Mouse (Mus musculus): ENCODE measurements around the gene Ovol2.
A peak's percentile ranks its signal among the peaks of the same experiment; 100 is the strongest.

Ovol2 gene

DNA sequence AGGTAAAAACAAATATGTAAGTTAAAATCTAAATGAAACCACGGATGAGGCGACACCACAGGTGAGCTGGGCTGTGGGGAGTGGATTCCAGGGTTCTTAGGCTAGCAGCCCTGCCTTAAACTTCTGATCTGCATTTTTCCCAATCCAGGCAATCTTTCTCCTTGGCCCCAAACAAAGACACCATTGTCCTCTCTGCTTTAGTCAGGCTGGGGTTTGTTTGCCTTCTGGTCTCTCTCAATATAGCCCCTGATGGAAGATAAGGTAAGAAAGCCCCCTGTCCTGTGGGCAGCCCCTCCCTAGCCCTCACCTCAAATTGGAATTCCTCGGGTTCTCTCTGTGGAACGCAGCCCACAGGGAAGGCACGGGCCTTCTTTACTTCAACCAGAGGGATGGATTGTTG lies 21.7 kb downstream of the Ovol2 start:
- no peak for DNase-seq

GRCm38 (mm10) chr2:144308561-144308960 lies 23.4 kb downstream of the Ovol2 start:
- DNase-seq = no peak

GRCm38 (mm10) chr2:144305721-144306294 lies 26.1 kb downstream of the Ovol2 start:
- no peak for DNase-seq

GRCm38 (mm10) chr2:144301101-144301500 lies 30.8 kb downstream of the Ovol2 start:
- no peak for DNase-seq

GRCm38 (mm10) chr2:144299749-144300669 lies 31.9 kb downstream of the Ovol2 start:
- DNase-seq = no peak

- no peak for DNase-seq
Observed at GRCm38 (mm10) chr2:144295145-144295735, 36.7 kb downstream of the Ovol2 start.

- DNase-seq = no peak
Observed at GRCm38 (mm10) chr2:144291600-144292305, 40.2 kb downstream of the Ovol2 start.

DNA sequence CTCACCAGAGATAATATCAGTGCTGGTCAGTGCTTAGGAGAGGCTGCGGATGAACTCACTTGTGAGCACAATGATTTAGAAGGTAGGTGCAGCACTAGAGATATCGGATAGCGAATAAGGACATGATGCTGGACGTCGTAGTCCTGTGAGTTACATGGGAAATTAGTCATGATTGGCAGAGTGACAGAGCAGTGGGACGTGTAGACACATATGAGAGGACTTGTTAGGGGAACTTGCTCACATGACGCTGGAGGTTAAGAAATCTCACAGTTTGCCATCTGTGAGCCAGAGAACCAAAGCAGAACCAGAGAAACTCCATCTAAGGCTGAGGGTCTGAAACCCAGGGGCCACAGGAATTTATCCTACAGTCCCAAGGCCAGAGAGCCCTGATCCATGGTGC lies 41.6 kb downstream of the Ovol2 start:
- no peak for DNase-seq

DNA sequence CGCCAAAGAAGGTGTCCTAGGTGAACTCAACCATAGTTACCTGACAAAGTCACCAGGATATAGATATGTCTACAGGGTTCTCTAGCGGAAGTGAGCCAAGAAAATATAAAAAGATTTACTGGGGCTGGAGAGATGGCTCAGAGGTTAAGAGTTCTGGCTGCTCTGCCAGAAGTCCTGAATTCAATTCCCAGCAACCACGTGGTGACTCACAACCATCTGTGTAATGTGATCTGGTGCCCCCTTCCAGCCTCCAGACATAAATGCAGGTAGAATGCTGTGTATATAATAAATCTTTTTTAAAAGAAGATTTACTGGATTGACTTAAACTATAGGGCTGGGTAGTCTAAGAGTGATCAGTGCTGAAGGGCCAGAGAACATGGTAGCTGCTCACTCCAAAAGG lies 50.5 kb downstream of the Ovol2 start:
- DNase-seq = no peak

DNA sequence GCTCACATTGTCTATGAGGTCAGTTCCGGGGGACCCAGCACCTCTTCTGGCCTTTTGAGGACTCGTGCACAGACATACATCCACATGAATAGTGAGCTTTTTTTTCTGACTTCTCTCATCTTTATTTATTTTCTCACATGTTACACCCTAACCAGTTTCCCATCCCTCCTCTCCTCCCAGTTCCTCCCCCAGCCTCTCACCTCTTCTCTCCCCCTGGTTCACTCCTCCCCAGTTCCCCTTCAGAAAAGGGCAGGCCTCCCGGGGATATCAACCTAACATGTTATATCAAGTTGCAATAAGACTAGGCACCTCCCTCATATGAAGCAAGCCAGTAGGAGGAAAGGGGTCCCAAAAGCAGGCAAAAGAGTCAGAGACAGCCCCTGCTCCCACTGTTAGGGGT lies 51.4 kb downstream of the Ovol2 start:
- no peak for DNase-seq

DNA sequence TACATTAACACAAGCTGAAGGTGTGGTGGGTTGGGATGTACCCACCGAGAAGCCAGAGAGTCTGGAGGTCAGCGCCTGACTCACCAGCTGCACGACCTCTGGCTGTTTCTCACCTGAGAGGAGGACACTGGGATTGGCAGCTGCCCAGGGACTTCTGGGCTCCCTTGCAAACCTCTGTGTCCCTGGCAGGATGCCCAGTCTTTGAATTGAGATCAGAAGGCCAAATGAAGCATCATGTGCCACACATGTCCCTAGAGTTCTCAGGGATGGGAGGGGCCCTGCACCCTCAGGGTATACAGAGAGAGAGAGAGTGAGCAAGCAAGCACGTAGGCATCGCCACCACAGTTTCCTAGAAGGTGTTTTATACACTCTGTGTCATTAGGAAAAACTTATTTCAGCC lies 52.2 kb downstream of the Ovol2 start:
- no peak for DNase-seq

- DNase-seq = no peak
Observed at GRCm38 (mm10) chr2:144276885-144277284, 55.1 kb downstream of the Ovol2 start.

GRCm38 (mm10) chr2:144274741-144275140 lies 57.2 kb downstream of the Ovol2 start:
- no peak for DNase-seq

- DNase-seq = no peak
Observed at GRCm38 (mm10) chr2:144272088-144272487, 59.9 kb downstream of the Ovol2 start.

DNA sequence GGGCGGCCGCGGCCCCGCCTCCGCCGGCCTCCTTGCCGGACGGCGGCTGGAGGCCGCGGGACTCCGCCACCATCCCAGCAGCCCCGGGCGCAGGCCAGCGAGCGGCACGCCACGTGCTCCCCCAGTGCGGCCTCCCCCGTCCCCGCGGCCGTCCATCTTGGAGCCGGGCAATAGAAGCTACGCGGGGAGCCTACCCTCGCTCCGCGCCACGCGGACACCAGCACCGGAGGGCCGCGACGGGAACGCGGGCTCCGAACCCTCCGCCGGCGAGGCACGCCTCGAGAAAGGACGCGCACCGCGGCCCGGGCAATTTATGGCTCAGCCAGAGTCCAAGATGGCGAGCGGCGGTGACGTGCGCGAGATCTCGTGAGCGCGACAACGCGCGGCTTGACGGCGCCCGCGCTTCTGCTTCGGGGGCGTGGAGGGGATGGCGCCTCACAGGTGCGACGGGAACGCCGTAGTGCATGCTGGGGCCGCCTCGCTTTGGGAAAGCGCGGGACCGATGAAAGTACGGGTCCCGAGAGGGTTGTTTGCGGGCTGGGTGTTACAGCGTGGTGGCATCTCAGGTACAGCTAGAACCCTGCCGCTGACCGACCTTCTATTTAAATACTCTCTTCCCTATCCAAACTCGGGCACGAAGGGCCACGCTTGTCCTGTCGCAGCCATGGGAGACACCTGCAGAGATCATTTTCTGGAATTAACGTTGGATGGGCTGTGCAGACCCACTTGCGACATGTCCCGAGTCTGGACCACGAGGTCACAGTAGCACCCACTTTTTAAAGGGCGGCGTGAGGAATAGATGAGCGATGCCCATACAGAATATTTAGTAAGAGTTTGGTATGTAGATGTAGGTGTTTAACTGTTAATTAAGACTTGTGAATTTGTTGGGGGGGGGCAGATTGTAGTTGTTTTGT lies 61.2 kb downstream of the Ovol2 start, which contains the start of the genes Mgme1 and Snx5:
Gene Mgme1, plus strand, starts transcription at position 157 of the 914 bp plus-strand sequence.
Gene Snx5, minus strand, starts transcription at position 400 of the 914 bp plus-strand sequence.
- DNase-seq = peak; percentile 88 to 91

DNA sequence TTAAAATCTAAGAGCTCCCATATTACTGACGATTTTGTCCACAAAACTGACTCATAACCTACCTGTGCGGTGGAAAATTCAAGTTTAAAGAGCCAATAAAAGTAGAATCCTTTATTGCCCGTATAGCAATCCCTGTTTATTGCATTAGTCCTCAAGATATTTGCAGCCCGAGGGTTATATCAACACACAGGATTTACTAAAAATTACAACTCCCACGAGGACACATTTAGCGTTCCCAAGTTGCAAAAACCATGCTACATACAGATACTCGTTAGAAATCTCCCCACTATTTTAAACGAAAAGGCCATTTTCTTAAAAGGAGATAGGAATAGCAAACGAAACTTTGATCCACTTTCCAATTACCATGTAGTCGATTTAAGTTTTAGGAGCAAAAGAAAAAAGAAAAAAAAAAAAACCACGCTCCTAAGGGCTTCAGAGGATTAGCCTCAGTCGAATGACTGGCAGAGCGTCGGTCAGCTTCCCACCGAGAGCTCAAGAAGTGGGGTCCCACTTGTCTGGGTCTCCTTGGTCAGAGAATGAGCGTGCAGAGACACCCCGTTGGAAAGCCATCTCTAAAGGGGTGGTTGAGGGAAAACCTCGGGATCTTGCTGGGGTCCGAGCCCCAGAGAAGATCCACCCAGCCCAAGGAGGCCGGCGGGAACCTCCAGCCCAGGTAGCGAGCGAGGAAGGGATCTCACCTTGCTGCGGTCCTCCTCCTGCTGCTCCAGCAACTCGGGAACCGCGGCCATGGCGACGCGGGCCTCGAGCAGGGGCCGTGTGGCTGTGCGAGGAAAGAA lies 62.1 kb downstream of the Ovol2 start:
- peak in 1 of 2 experiments; percentile 50 for DNase-seq

GRCm38 (mm10) chr2:144269306-144269650 lies 62.7 kb downstream of the Ovol2 start:
- DNase-seq = no peak

DNA sequence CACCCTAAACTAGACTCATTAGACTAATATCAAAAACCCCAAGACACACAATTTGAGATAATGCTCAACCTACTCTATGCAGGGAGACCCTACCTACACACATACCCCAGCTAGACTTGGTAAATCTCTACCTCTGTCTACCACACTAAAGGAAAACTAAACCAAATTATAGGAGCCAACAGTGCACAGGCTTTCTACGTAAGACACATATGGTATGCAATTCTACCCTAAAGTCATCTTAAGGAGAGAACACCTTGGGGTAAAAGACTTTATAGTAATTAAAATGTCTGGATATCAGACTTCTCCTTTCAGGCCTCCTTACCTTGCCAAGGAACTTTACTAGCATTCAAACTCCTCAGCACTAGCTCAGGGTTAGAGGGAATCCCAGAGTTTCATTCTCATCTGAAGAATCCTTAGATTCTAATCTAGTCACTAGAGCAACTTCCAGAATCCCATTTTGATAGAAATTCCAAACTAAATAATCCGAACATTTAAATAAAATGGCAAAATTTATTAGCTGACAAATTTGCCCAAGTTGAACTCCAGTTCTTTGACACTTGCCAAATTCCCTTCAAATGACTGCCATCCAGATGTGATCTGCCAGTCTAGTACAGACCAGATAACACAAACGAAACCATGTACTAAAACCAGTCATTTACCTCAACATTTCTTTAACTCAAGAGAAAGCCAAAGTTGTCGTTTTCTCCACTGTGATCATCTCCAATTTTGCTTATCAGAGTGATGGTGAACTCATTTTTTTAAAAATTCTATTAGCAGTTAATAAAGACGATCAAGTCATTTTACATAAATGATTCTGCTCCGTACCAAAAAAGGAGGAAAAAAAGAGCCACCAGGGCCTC lies 63.3 kb downstream of the Ovol2 start:
- DNase-seq = no peak

GRCm38 (mm10) chr2:144267731-144268015 lies 64.3 kb downstream of the Ovol2 start:
- peak in 1 of 2 experiments; percentile 47 for DNase-seq

GRCm38 (mm10) chr2:144267004-144267730 lies 64.8 kb downstream of the Ovol2 start:
- no peak for DNase-seq

Data from thymus, adult 18-20 months (tissue).